Mouse (Mus musculus): ENCODE measurements at regions not wholly inside any gene's neighbourhood (a gene's known extent, or its start where the extent isn't known, plus 50 kb on each side); places are given as distances from the start of the nearest gene placed in this dataset.
A peak's percentile ranks its signal among the peaks of the same experiment; 100 is the strongest.

- Histone ChIP-seq H3K27ac (ENCODE audit: low read depth) (no peak overlapping the region), H3K4me2 (ENCODE audit: low read length) (no peak overlapping the region), H3K36me3 (ENCODE audit: control insufficient read depth, insufficient read depth, low read length) (no peaks in the 10 kb centered on the region), H3K4me1 (replicated peaks; ENCODE audit: control insufficient read depth, insufficient read depth, low read length) (no peaks in the 10 kb centered on the region; the same call in 1 of the 2 replicates), H3K4me3 (ENCODE audit: low read depth, low read length) (no peak overlapping the region), H3K9me3 (ENCODE audit: control insufficient read depth, low read length) (no peaks in the 10 kb centered on the region), H3K9ac (ENCODE audit: low read length) (no peak overlapping the region), H3K27me3 (replicated peaks; ENCODE audit: control insufficient read depth, insufficient read depth, low read length) (no peaks in the 10 kb centered on the region)
- DNase-seq (ENCODE audit: low spot score) = no peak
- WGBS = 47% methylated on average over 7 of the region's 7 CpGs
- no peak for ATAC-seq (replicated peaks; ENCODE audit: low FRiP score, low TSS enrichment, low read depth)
Observed at GRCm38 (mm10) chr13:110798313-110798712, 403.5 kb downstream of the Plk2 start.

GRCm38 (mm10) chr13:110802841-110803240, 408.0 kb downstream of the Plk2 start:
- 54% methylated on average over 6 of the region's 6 CpGs for WGBS
- Histone ChIP-seq H3K9me3 (ENCODE audit: control insufficient read depth, low read length) (no peaks in the 10 kb centered on the region), H3K4me1 (replicated peaks; ENCODE audit: control insufficient read depth, insufficient read depth, low read length) (no peaks in the 10 kb centered on the region; the same call in 1 of the 2 replicates), H3K4me2 (ENCODE audit: low read length) (no peak overlapping the region), H3K9ac (ENCODE audit: low read length) (no peak overlapping the region), H3K4me3 (ENCODE audit: low read depth, low read length) (no peak overlapping the region), H3K27me3 (replicated peaks; ENCODE audit: control insufficient read depth, insufficient read depth, low read length) (no peaks in the 10 kb centered on the region), H3K36me3 (ENCODE audit: control insufficient read depth, insufficient read depth, low read length) (no peaks in the 10 kb centered on the region), H3K27ac (ENCODE audit: low read depth) (no peak overlapping the region)
- ATAC-seq (replicated peaks; ENCODE audit: low FRiP score, low TSS enrichment, low read depth) (0 out of 2 replicates have a peak, but pooled peaks have one; percentile 40), DNase-seq (ENCODE audit: low spot score) (no peak)

GRCm38 (mm10) chr13:110812401-110812800, 417.6 kb downstream of the Plk2 start:
- Histone ChIP-seq H3K9me3 (ENCODE audit: control insufficient read depth, low read length) (no peaks in the 10 kb centered on the region), H3K27me3 (replicated peaks; ENCODE audit: control insufficient read depth, insufficient read depth, low read length) (no peaks in the 10 kb centered on the region), H3K36me3 (ENCODE audit: control insufficient read depth, insufficient read depth, low read length) (no peaks in the 10 kb centered on the region), H3K9ac (ENCODE audit: low read length) (no peak overlapping the region), H3K4me1 (replicated peaks; ENCODE audit: control insufficient read depth, insufficient read depth, low read length) (no peaks in the 10 kb centered on the region), H3K4me3 (ENCODE audit: low read depth, low read length) (no peak overlapping the region), H3K4me2 (ENCODE audit: low read length) (no peak overlapping the region), H3K27ac (ENCODE audit: low read depth) (no peak overlapping the region)
- ATAC-seq (replicated peaks; ENCODE audit: low FRiP score, low TSS enrichment, low read depth) = no peak
- DNase-seq (ENCODE audit: low spot score) = no peak
- WGBS = 57% methylated on average over 6 of the region's 6 CpGs

GRCm38 (mm10) chr13:110814066-110814465, 419.2 kb downstream of the Plk2 start:
- WGBS = 98% methylated on average over 1 of the region's 1 CpGs
- Histone ChIP-seq H3K9me3 (ENCODE audit: control insufficient read depth, low read length) (no peaks in the 10 kb centered on the region), H3K27me3 (replicated peaks; ENCODE audit: control insufficient read depth, insufficient read depth, low read length) (no peaks in the 10 kb centered on the region), H3K4me2 (ENCODE audit: low read length) (no peak overlapping the region), H3K4me3 (ENCODE audit: low read depth, low read length) (no peak overlapping the region), H3K27ac (ENCODE audit: low read depth) (no peak overlapping the region), H3K9ac (ENCODE audit: low read length) (no peak overlapping the region), H3K36me3 (ENCODE audit: control insufficient read depth, insufficient read depth, low read length) (no peaks in the 10 kb centered on the region), H3K4me1 (replicated peaks; ENCODE audit: control insufficient read depth, insufficient read depth, low read length) (no peaks in the 10 kb centered on the region)
- ATAC-seq (replicated peaks; ENCODE audit: low FRiP score, low TSS enrichment, low read depth) (no peak), DNase-seq (ENCODE audit: low spot score) (no peak)

- H3K4me2 ChIP-seq (ENCODE audit: low read length) = no peak overlapping the region
- no peak overlapping the region for H3K9ac ChIP-seq (ENCODE audit: low read length)
- no peak overlapping the region for H3K27ac ChIP-seq (ENCODE audit: low read depth)
- 67% methylated on average over 2 of the region's 2 CpGs for whole genome bisulfite sequencing
- no peaks in the 10 kb centered on the region for H3K4me1 ChIP-seq (replicated peaks; ENCODE audit: control insufficient read depth, insufficient read depth, low read length)
- DNase-seq (ENCODE audit: low spot score) (no peak), ATAC-seq (replicated peaks; ENCODE audit: low FRiP score, low TSS enrichment, low read depth) (no peak)
- no peaks in the 10 kb centered on the region for H3K27me3 ChIP-seq (replicated peaks; ENCODE audit: control insufficient read depth, insufficient read depth, low read length)
- no peaks in the 10 kb centered on the region for H3K36me3 ChIP-seq (ENCODE audit: control insufficient read depth, insufficient read depth, low read length)
- H3K4me3 ChIP-seq (ENCODE audit: low read depth, low read length) = no peak overlapping the region
- no peaks in the 10 kb centered on the region for H3K9me3 ChIP-seq (ENCODE audit: control insufficient read depth, low read length)
Observed at GRCm38 (mm10) chr13:110819301-110819862, 424.5 kb downstream of the Plk2 start.

- Histone ChIP-seq H3K9ac (ENCODE audit: low read length) (no peak overlapping the region), H3K4me2 (ENCODE audit: low read length) (no peak overlapping the region), H3K27ac (ENCODE audit: low read depth) (no peak overlapping the region), H3K36me3 (ENCODE audit: control insufficient read depth, insufficient read depth, low read length) (no peaks in the 10 kb centered on the region), H3K4me3 (ENCODE audit: low read depth, low read length) (no peak overlapping the region), H3K27me3 (replicated peaks; ENCODE audit: control insufficient read depth, insufficient read depth, low read length) (no peaks in the 10 kb centered on the region), H3K9me3 (ENCODE audit: control insufficient read depth, low read length) (no peaks in the 10 kb centered on the region), H3K4me1 (replicated peaks; ENCODE audit: control insufficient read depth, insufficient read depth, low read length) (no peaks in the 10 kb centered on the region)
- WGBS = 80% methylated on average over 9 of the region's 9 CpGs
- ATAC-seq (replicated peaks; ENCODE audit: low FRiP score, low TSS enrichment, low read depth) (no peak), DNase-seq (ENCODE audit: low spot score) (no peak)
Observed at GRCm38 (mm10) chr13:110824878-110825277, 429.9 kb upstream of the Actbl2 start.

- H3K9ac ChIP-seq (ENCODE audit: low read length) = no peak overlapping the region
- no peaks in the 10 kb centered on the region for H3K9me3 ChIP-seq (ENCODE audit: control insufficient read depth, low read length)
- H3K4me1 ChIP-seq (replicated peaks; ENCODE audit: control insufficient read depth, insufficient read depth, low read length) = no peaks in the 10 kb centered on the region
- no peaks in the 10 kb centered on the region for H3K27me3 ChIP-seq (replicated peaks; ENCODE audit: control insufficient read depth, insufficient read depth, low read length)
- no peak overlapping the region for H3K4me2 ChIP-seq (ENCODE audit: low read length)
- no peak overlapping the region for H3K4me3 ChIP-seq (ENCODE audit: low read depth, low read length)
- ATAC-seq (replicated peaks; ENCODE audit: low FRiP score, low TSS enrichment, low read depth) = no peak
- 58% methylated on average over 5 of the region's 5 CpGs for WGBS
- DNase-seq (ENCODE audit: low spot score) = no peak
- H3K36me3 ChIP-seq (ENCODE audit: control insufficient read depth, insufficient read depth, low read length) = no peaks in the 10 kb centered on the region
- no peak overlapping the region for H3K27ac ChIP-seq (ENCODE audit: low read depth)
Observed at GRCm38 (mm10) chr13:110832442-110832841, 422.4 kb upstream of the Actbl2 start.

GRCm38 (mm10) chr13:110836936-110837335, 417.9 kb upstream of the Actbl2 start:
- Histone ChIP-seq H3K36me3 (ENCODE audit: control insufficient read depth, insufficient read depth, low read length) (no peaks in the 10 kb centered on the region), H3K27me3 (replicated peaks; ENCODE audit: control insufficient read depth, insufficient read depth, low read length) (no peaks in the 10 kb centered on the region), H3K9ac (ENCODE audit: low read length) (no peak overlapping the region), H3K4me3 (ENCODE audit: low read depth, low read length) (no peak overlapping the region), H3K4me1 (replicated peaks; ENCODE audit: control insufficient read depth, insufficient read depth, low read length) (no peaks in the 10 kb centered on the region), H3K9me3 (ENCODE audit: control insufficient read depth, low read length) (no peaks in the 10 kb centered on the region), H3K4me2 (ENCODE audit: low read length) (no peak overlapping the region), H3K27ac (ENCODE audit: low read depth) (no peak overlapping the region)
- DNase-seq (ENCODE audit: low spot score) (no peak), ATAC-seq (replicated peaks; ENCODE audit: low FRiP score, low TSS enrichment, low read depth) (no peak)
- 73% methylated on average over 7 of the region's 7 CpGs for WGBS

- H3K27me3 ChIP-seq (replicated peaks; ENCODE audit: control insufficient read depth, insufficient read depth, low read length) = no peaks in the 10 kb centered on the region
- no peak overlapping the region for H3K27ac ChIP-seq (ENCODE audit: low read depth)
- ATAC-seq (replicated peaks; ENCODE audit: low FRiP score, low TSS enrichment, low read depth) (no peak), DNase-seq (ENCODE audit: low spot score) (no peak)
- no peak overlapping the region for H3K9ac ChIP-seq (ENCODE audit: low read length)
- no peak overlapping the region for H3K4me3 ChIP-seq (ENCODE audit: low read depth, low read length)
- H3K9me3 ChIP-seq (ENCODE audit: control insufficient read depth, low read length) = peaks cover 5% of the 10 kb centered on the region; the same call in 1 of the 2 replicates
- no peak overlapping the region for H3K4me2 ChIP-seq (ENCODE audit: low read length)
- 93% methylated on average over 7 of the region's 7 CpGs for WGBS
- H3K4me1 ChIP-seq (replicated peaks; ENCODE audit: control insufficient read depth, insufficient read depth, low read length) = no peaks in the 10 kb centered on the region
- H3K36me3 ChIP-seq (ENCODE audit: control insufficient read depth, insufficient read depth, low read length) = no peaks in the 10 kb centered on the region
Observed at GRCm38 (mm10) chr13:110841949-110842348, 412.9 kb upstream of the Actbl2 start.
